Mouse (Mus musculus) cerebellum, postnatal 25 days (tissue): ENCODE data around the gene Stap1.
A peak's percentile ranks its signal among the peaks of the same experiment; 100 is the strongest.

Experiments
- DNase-seq, 2 experiments: peaks; one replicate each; pipeline ENCODE4 v3.0.0; 2021; ENCODE audit warnings: mixed read lengths in 2 of 2

The Stap1 gene

DNA sequence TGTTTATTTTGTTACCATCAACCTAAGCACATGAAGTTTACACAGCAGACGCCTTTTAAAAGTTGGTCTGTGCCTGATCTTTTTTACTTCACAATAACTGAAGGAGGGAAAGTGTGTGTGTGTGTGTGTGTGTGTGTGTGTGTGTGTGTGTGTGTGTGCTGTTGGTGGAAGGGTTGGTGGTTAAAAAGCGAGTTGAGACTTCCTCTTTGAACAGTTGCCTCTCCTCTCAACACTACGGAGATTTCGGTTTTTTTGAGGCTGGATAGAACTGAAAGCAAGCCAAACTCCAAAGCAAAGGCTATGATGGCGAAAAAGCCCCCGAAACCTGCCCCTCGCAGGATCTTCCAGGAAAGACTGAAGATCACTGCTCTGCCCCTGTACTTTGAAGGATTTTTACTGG, at the start of gene Stap1:
Gene Stap1, plus strand, starts transcription at position 209 of the 400 bp plus-strand sequence.
- no peak for DNase-seq

DNA sequence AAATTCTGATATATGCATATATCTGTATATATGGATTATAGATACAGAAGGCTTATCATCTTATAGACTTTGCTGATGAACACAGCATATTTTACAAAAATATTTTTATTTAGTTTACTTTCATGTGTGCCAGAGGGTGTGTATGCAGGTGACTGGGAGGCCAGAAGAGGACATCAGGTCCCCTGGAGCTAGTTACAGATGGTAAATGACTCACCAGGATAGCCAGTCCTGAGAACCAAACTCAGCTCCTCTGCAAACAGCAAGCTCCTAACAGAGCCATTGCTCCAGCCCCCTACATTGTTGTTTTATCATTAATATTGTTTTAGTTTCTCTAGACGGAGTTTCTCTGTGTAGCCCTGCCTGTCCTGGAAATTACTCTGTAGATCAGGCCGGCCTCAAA, 41.7 kb upstream of the Stap1 start:
- DNase-seq = peak; percentile 14 to 40

DNA sequence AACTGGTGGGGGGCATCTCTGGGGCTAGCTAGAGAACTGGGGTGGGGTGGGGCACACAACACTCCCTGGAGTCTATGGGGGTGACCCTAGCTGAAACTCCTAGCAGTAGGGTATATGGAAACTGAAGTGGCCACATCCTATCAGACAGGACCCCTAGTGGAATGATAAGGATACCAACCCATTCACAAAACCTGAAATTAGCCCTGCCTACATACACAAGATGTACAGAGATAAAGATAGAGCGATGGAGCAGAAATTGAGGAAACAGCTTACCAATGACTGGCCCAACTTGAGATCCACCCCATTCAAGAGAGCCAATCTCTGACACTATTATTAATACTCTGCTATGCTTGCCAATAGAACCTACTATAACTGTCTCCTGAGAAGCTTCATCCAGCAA, 8.0 kb upstream of the Stap1 start:
- DNase-seq = no peak

DNA sequence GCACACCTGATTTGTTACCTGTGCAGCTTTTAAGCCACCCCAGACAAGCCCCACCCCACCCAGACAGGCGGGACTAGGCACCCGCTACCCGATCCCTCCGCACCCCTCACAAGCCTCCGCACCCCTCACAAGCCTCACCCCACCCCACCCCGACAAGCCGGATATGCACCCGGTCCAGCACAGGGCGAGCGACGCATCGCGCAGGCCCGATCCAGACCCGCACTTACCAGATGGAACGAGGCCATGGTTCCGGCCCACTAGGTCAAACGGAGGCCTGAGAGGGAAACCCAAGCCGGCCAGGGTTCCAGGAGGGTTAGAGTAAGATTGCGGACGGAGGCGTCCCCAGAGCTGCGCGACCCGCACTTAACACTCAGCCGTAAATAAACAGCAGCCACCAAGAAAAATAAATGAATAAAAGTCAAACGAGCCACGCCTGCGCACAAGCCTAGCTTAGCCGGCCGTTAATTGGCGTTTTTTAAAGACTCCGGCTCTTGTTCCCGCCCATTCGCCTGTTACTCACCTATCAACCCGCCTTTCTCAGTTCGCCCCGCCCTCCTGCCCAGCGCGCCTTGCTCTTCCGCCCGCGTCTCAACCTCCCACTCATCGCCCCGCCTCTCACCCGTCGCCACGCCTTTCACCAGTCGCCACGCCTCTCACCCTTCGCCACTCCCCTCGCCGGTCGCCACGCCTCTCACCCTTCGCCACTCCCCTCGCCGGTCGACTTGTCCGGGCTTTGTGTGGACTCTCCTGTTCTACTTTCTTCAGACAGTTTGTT, 6.3 kb upstream of the Stap1 start, which contains the start of gene Cenpc1:
Gene Cenpc1, minus strand, starts transcription at position 483 of the 775 bp plus-strand sequence.
- DNase-seq = peak; percentile 93 to 97

DNA sequence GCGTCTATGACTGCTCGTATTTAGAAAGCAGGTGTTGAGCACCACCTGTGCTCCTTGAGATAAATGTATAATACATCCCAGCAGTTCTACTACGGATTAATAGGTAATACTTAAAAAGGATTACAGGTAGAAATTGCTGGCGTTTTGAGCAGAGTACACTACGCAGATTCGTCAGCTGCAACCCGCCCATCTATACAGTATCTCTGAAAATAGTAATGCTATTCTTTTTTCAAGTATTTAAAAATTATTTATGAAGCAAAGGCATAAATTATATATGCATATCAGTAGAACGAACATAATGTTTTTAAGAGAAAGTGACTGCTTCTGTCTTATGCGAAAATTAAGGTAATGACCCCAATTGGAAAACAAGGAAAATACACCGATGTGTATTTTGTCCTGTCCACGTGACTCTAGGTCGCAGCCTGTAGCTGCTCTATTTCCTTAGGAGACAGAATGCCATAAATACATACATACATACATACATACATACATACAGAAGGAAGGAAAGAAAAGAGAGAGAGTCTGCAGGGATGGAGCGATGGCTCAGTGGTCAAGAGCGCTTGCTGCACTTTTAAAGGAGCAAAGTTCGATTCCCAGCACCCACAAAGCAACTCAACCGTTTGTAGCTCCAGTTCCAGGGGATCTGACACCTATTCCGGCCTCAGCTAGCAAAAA, 5.5 kb upstream of the Stap1 start:
- no peak for DNase-seq

DNA sequence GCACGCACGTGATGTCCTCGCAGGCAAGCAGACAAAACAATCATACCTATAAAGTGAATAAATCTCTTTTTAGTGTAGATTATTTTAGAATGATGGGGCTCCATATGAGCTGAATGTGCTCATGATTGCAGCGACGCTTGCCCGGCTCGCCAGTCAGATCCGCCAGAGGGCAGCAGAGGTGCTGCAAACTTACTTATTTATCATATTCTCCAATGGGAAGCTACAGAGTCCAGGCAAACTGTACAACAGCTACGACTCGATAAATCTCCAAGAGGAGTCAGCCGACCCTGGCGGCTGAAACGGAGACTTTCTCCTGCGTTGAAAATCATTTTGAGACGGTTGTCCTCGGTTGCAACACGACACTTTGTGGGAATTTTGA, 5.0 kb upstream of the Stap1 start:
- peak; percentile 86 to 89 for DNase-seq

DNA sequence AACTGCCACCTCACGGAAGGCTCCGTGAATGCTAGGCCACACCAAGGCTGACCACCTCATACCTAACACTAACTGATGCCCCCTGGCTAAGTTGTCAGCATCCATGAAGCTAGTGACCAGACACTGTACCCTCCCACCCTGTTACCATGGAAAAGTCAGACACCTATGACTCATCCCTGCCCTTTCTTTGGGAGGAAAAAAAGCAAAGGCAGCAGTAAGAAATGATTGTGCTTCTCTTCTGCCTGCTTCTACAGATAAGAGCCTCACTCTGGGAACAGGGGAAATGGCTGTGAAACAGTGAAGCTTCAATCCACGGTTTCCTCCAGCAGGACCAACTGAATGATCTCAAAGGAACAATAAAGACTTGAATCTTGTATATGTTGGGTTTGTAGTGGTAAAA, 3.1 kb upstream of the Stap1 start:
- no peak for DNase-seq

DNA sequence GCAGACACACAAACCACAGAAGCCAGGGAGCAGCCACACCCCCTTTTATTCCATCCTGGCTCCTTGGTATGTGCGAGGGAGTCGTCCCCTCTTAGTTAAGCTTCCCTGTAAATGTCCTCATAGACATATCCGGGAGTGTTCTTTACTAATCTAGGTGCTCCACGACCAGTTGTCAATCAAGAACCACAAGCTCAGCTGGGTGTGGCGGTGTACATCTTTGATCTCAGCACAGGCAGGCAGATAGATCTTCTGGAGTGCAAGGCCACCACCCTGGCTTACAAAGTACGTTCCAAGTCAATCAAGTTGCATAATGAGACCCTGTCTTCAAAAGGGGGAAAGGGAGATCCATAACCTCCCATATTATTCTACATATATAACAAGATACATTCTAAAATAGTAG, 2.4 kb upstream of the Stap1 start:
- no peak for DNase-seq

DNA sequence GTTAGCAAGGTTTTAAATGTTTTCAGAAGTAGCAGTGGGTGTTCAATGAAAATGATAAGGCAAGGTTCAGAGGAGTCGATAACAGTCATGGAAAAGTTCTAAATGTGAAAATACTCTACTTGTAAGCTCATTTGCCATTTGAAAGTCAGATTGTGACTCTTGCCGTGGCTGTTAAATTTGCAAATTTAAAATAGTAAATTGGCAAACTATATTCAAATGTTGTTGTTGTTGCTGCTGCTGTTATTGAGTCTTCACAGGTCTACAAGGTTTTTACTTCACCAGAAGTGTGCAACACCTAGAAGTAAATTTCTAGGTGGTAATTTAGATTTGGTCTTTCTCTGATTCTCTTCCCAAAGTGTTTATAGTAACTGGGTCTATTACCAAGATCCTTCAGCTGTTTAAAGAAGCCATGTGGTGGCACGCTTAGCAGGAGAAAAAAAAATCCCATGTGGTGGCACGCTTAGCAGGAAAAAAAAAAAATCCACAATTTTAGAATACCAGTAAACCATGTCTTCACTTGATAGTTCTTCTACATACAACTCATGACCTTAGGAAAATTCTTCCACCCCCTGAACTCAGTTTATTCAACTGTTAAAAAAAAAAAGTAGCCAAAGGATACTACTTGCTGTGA, 1.3 kb downstream of the Stap1 start:
- no peak for DNase-seq

DNA sequence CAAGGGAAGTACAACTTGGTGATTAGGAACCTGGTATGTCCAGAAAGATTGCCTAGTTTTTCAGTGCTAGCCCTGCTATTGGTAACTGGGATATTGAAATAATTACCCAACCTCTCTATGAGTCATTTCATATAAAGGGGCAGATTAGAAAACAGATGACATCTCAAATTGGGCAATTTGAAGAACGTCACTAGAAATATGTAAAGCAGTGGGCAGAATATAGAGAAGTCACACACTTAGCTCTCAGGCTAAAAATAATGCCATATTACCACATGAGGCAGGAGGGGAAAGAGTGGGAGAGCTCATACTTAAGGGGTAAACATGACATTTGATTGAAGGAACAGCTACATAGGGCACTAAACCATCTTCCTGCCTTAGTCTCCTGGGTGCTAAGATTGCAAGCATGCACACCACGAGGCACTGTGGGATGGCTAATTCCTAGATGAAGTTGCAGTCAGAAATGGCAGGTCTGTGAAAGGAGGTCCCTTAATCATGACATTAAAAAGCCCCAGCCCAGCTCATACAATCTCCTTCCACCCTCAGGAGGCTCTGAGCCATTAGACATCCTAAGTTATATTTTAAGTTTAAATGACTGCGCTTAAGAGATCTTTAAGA, 7.3 kb downstream of the Stap1 start:
- DNase-seq = no peak

DNA sequence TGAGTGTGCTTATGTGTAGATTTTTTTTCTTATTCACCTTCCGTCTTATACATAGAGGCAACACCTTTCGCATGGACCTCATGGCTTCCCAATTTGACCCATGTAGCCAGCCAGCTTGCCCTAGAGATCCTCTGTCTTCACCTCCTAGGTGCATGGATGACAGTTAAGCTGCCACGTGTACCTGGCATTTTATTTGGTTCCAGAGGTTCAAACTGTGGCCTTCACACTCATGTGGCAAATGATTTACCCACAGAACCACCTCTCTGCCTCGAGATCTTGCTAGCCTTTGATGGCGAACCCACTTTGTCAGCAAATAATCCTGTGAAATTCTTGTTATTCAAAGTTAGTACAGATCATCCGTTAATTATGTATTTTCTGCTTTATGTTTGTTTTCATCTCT, 12.4 kb downstream of the Stap1 start:
- no peak for DNase-seq

DNA sequence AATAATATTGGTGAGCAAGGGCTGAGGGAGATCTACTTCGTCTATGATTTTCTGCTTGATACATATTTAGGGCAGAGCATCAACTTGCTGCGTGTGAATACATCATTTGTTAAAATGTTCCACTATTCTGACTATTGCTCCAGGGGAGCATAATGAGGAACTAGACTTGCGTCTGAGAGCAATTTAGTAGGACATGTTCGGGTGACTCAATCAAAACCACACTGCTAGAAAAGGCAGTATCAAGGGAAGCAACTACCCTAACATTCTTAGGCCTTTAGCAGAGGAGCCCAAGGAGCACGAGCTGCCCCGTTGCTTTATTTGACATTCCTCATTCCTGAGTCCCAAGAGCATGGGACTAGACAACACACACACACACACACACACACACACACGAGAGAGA, 13.4 kb downstream of the Stap1 start:
- no peak for DNase-seq

DNA sequence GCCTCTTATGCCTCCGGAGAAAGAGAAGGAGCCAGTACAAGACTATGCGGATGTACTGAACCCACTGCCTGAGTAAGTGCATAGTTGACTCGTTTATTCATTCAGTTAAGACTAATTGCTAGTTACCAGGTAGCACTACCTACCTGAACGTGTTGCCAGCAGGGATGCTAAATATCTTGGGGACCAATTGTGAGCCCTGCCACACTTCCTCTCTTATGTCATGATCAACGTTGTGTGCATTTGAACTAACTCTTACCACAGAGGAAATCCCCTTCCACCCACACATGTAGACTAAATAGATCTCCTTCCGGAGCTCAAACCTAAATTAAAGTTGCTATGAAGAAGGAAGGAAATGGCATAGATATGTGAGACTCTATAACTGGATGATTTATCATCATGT, 15.2 kb downstream of the Stap1 start:
- no peak for DNase-seq

DNA sequence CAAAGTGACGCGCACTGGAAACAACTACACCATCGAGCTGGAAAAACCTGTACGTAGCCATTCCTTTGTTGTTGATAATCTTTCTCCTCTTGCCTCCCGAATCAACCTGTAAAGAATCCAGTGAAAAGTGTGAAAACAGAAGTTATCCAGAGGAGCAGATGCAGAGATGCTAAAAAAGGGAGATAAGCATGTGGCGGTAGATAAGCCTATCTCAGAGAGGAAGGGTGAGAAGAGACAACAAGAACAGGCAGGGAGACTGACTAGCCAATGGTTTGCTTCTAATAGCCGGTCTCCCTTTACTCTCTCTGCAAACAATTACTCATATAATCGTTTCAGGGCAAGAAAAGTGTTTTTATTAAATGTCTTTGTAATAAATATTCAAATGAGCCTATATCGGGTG, 23.2 kb downstream of the Stap1 start:
- no peak for DNase-seq

DNA sequence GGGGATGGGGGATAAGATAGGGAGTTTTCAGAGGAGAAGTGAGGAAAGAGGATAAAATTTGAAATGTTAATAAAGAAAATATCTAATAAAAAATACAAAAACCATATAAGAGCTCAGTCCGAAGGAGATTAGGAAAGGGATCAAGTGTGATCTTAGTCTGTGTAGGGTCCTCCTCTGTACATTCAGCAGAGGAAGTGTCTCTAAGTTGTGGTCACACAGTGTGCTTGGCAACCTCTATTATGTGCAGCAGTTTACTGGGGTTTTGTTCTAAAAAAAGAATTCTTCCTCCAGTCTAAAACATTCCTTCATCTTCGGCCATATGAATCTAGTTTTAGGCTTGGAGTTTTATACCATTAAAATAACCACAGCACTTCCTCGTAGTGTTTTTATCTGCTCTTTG, 27.4 kb downstream of the Stap1 start:
- no peak for DNase-seq

DNA sequence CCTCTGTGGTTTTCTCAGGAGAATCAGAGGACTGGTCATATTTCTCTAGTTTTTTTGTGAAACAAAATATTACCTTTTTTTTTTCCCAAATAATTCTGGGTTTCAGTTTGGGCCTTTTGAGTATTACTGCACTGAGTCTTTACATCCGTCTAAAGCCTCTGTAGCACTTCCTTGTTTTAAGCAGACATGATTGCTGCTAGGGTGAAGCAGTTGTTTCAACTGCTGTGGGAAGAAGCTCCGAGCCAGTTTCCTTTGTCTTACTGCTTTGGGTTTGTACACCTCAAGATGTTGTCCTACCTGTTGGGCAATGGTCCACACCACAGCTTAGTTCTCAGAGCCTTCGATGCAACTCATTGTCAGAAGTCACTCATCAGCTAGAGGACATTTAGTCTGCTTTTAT, 29.1 kb downstream of the Stap1 start:
- no peak for DNase-seq

DNA sequence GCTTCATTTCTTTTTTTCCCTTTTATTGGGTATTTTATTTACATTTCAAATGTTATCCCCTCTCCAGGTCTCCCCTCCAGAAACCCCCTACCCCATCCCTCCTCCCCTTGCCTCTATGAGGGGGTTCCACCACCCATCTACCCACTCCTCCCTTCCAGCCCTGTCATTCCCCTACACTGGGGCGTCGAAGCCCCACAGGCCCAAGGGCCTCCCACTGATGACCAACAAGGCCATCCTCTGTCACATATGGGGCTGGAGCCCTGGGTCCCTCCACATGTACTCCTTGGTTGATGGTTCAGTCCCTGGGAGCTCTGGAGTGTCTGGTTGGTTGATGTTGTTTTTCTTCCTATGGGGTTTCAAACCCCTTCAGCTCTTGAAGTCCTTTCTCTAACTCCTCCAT, 30.6 kb downstream of the Stap1 start:
- no peak for DNase-seq

DNA sequence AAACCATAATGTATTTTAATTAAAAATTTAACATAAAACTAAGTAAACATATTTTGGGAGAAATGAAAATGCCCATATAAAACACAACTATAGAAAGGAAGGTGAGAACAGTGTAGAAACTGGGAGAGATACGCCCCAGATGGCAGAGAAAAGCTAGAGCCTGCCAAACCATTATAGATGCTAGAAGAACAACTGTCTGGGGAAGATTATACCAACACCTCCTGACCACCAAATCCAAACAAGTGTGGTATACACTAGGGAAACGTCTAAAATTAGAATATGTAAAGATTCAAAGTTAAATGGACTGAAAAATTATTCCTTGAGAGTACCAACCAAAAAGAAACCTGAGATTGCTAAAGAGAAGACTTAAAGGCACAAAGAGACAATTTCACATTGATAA, 35.1 kb downstream of the Stap1 start:
- no peak for DNase-seq

DNA sequence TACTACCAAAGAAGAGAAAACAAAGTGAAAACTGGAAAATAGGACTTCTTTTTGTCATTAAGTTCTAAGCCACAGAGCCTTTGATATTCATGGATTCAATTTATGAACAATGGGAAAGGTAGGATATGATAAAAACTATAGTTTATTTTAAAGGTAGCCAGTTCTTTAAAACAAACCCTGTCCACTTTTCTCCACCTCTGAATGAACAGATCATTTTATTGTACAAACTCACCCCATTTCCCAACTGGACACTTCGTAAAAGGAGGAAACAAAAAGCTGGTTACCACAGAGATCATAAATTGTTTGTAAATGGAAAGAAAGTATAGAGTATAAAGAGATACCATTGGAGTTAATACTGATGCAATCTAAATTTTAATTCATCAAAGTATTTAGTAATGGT, 39.5 kb downstream of the Stap1 start:
- DNase-seq = no peak

DNA sequence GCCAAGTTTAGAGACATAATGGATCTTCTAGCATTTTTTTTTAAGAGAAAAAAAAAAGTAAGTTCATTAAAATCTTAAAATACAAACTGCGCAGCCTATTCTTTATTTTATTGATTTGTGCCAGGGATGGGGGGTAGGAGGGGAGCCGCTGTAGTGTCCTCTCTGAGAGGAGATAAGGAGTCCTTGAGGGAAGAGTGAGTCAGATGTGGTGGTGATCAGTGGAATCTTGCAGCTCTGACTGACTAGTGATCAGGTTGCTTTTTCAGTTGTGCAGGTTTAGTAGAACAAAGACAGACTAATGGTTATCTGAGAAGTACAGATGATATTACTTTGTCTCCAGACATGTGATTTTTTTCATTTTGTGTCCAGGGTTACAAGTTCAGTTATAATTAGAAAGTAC, 41.5 kb downstream of the Stap1 start:
- DNase-seq = no peak

DNA sequence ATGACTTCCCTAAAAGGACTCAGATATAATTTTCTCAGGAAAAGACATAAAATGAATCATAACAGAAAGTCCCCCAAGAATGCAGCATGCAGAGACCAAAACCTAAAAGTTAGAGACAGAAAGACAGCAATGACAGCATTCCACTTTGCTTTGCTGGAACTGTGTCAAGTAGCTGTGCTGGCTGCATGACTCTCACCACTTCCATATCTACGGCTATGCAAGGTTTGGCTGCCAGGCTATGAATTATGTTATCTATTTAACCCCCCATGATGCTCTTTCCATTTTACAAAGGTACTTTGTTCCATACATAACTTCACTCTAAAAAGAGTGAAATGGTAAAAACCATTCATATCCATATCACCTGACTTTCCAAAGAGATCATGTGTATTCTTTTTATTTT, 42.5 kb downstream of the Stap1 start:
- no peak for DNase-seq

DNA sequence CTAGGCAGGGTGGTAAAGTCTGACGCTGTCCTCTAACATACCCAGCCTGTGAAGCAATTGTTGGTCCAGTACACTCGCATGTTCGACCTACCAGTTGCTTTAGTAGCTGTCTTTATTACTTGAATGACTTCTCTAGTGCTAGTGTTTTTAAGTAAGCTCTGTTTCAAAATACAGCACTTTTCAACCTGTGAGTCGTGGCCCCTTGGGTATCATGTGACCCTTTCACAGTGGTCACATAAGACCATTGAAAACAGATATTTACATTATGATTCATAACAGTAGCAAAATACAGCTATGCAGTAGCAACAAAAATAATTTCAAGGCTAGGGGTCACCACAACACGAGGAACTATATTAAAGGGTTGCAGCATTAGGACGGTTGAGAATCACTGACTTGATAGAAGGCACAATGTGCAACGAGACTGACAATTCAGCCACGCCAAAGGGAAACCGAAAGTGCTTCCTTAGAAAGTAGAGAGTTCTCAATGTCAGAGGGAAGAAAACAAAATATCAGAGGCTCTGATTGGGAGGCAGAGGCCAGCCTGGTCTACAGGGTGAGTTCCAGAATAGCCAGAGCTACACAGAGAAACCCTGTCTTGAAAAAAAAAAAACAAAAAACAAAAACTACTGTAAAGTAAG, 47.0 kb downstream of the Stap1 start:
- no peak for DNase-seq

DNA sequence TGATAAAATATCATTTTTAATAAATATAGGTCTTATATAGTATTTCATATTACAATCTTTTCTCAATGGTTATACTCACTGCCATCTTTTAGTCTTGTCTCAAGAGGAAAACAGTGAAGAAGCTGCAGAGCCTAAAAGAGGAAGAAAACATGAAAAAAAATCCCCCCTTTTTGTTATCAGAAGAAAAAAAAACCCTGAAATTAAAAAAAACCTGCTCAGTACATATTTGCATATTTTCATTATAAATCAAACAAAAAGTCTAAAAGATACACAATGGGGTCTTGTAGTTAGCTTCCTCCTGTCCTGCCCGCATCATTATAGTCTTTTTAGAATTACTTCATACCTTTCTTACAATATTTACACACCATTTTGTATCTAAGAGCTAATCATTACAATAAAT, 57.2 kb downstream of the Stap1 start:
- no peak for DNase-seq
